Mouse (Mus musculus) ovary, postnatal 14 days (tissue): Measurements from ENCODE around the gene Lrrc4.

Source experiments
- DNase-seq: peaks from one replicate; pipeline ENCODE4 v3.0.0; 2022; ENCODE audit warnings: low spot score

Lrrc4 gene

GRCm38 (mm10) chr6:28767891-28768481 lies 63.6 kb downstream of the Lrrc4 start:
- no peak for DNase-seq

DNA sequence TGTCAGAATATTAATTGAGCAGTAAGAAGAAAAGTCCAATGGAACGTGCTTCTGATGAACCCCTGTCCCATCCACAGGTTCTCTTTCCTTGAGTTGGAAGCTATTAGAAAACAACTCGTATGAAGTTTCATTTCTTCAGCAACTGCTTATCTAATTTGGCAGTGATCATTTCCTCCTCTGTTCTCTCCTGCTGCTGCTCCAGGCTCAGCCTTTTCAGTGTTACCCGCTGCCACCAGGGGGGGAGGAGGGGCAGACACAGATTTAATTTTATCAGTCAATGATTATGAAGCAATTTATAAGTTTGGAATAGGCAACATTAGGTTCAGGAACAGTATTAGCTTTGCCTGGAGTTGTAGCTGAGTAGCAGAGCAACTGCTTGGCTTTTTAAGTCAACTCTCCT lies 64.9 kb downstream of the Lrrc4 start:
- DNase-seq, result no peak

DNA sequence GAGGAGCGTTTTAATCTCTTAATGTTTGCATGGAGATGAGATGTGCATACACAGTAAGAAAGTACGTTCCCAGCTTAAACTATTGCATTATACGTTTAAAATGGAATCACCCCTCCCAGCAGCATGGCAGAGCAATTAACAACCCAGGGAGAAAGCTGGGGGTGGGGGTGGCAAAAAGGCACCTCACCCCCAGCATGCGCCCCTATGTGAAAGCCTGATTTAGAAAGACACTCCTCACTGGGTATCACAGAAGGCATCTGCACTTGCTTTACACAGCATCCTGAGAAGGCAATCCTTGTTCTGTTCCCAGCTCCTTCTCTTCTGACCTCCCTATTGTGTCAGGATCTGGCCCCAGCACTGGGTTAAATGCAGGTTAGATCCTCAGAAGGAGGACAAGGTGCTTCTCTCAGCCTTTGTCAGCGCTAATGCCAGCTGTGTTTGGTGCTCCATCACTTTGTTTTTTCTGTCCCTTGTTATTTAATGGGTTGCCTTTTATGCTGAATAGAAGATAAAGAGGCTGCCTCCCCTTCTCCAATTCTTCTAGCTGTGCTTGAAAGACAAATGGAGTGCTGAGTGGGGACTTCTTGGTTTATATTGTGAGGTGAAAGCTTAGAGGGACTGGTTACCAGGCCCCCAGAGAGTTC lies 69.3 kb downstream of the Lrrc4 start:
- DNase-seq, result no peak

DNA sequence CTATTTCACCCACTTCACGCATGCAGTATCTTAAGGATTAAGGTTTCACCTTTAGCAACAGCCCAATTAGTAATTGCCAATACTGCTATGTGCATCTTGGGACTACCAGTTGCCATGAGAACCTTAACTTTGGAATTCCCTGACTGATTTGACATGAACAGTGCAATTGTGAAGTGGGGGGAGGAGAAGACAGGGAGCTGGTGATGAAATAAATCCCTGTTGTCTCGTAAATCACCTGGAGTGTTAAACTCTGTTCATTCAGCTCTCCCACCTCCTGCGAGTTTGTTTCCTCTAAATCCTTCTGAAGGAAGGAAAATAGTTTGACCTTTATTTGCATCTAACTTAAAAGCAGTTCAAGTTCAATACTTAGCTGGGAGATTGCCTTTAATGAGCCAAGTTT lies 69.8 kb downstream of the Lrrc4 start:
- no peak for DNase-seq

GRCm38 (mm10) chr6:28758293-28758692 lies 73.3 kb downstream of the Lrrc4 start:
- DNase-seq, result no peak

- DNase-seq, result peak; percentile 13
Measured at GRCm38 (mm10) chr6:28756306-28757018, 75.1 kb downstream of the Lrrc4 start.

DNA sequence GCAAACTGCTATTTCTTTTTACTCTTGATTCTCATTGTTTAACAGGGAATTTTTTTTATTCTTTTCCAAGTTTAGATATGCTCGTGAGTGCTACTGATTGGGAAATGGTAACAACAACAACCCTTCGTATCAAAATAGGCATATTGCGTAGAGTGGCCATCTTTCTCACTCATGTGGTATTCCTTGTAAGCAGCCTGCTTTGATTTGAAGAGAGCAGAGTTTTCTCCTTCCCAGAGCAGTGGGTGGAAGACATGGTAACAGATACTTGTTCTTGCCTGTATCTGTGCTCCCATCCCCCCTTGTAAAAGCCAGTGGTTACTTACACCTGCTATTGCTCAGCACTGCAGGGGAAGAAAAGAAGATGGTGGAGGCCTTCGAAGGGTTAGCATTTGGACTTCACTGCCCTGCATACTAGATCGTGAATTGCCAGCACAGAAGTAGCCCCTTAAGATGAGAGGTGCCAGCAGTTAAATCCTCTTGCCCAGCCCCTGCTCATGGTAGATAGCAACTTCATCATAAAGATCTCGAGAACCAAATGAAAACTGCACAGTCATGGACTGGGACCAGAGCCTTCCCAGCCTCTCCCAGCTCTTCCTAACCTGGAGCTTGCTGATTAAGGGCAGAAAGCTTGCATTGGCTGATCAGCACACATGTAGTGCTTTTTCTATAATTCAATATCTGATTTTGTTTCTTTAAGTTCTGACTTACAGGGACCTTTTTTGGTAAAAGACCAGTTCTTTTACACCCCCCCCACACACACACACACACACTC lies 77.2 kb downstream of the Lrrc4 start:
- DNase-seq, result no peak

DNA sequence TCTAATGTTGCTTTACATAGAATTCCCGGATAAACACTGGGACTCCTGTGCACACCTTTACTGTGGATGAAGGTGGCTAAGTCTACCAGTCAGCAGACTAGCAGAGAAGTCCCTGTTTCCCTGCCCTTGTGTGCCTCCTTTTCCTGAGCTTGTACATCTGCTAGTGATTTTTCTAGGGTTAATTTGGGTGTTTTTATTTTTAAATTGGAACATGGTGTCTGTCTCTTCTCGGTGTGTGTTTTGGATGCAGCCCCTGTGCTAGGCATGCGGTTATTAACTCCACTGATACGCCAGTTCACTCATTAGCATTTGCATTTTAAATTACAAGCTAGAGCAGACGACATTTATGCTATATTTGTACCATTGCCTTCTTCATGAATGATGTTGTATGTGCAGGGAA lies 77.9 kb downstream of the Lrrc4 start:
- no peak for DNase-seq

DNA sequence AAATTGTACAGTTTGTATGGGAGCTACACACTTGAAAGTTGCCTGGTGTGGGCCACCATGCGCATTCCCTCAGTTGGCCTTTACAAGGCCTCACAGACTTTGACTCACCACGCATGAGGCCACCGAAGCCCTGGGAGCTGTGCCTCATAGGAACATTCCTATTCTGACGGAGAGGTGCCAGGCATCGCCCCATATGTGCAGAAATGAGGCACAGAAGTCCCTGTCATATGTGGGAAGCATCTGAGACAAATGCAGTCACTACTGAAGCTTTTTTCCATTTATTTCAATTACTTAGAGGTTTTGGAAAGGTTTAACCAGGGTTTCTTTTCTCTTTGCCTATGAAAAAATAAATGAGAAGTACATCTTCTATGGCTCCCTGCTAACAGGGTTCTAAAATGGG lies 78.3 kb downstream of the Lrrc4 start:
- DNase-seq, result no peak

GRCm38 (mm10) chr6:28751186-28751585 lies 80.4 kb downstream of the Lrrc4 start:
- no peak for DNase-seq

DNA sequence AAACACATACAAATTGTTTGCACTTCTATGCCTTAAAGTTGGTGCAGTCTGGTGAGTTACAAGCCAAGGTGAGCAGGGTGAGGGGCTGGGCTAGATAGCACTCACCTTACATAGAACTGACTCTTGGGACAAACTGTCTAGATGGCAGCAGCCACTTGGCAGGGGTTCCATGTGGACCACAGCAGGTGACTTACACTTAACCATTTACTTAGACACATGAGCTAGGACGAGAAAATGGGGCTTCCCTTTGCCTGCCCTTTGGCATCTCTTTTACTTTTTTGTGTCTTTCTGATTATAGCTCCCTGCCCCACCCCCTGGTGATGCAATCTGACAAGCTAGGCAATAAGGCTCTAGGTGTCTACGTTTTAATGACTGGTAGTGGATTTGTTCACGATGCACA lies 82.3 kb downstream of the Lrrc4 start:
- DNase-seq, result no peak

- DNase-seq, result no peak
Measured at GRCm38 (mm10) chr6:28747931-28748670, 83.4 kb downstream of the Lrrc4 start.

GRCm38 (mm10) chr6:28747025-28747424 lies 84.5 kb downstream of the Lrrc4 start:
- no peak for DNase-seq

GRCm38 (mm10) chr6:28745864-28746263 lies 85.7 kb downstream of the Lrrc4 start:
- DNase-seq, result no peak

DNA sequence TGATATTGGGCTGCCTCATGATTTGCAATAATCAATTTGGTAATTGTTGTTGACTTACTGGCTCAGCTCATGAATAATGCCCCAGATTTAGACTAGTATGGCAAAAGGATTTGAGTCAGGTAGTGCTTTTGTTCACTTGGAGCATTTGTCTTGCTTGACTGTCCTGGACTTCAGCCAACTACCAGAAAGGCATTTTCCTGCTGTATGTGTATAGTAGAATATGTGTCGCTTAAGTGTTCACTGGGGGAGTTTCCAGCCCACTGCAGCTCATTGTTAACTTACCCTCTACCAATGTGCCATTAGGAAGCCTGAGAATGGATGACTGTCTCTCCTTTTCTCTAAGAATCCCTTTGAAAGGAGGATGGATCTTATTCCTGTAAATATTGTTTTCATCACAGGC lies 88.0 kb downstream of the Lrrc4 start:
- DNase-seq, result no peak

DNA sequence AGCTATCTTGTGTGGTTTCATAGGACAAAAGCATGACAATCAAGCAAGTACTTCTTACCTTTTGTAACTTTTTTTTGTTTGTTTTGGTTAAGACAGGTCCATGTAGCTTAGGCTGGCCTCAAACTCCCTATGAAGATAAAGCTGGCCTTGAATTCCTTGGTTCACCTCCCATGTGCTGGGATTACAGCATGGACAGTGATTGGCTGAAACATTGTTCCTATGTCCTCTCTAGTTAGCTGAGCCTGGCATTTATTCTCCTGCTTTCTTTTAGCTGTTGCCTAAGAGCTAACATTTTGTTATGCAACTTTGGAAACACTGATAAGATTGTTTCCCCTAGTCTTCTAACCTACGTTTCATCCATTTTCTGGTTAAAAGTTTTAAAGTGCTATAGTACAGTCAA lies 93.9 kb downstream of the Lrrc4 start:
- DNase-seq, result no peak

DNA sequence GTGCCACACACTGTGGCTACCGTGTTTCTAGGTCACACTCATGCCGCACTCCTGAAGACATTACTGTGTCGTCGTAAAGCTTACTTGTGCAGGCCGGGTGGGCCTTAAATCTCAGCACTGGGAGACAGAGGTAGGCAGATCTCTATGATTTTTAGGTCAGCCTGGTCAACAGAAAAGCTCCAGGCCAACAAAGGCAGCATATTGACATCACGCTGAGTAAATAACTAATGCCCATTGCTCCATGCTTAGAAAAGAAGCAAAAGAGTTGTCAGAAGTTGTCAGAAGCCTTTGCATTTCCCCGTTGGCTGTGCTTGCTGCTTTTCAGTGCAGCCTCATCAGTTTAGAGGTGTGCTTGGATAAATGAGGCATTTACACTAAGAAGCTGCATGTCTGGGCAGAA lies 94.9 kb downstream of the Lrrc4 start:
- DNase-seq, result no peak

DNA sequence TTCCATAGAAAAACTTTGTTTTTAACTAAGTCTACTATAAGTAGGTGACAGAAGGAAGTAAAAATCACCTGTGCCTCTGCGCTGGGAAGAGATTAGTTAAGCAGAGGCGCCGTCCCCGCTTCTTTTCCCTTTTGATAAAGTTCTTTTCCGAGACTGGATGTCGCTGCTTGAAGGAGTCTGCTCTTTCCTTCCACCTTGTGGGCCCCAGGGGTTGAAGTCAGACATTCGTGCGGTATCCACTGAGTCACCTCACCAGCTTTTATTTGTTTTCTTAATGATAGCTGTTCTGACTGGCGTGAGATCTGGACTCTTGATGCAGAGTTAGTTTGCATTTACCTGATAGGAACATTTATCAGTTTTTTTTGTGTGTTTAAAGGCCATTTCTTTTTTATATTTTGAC lies 96.4 kb downstream of the Lrrc4 start:
- DNase-seq, result no peak

- no peak for DNase-seq
Measured at GRCm38 (mm10) chr6:28733884-28734647, 97.5 kb downstream of the Lrrc4 start.

DNA sequence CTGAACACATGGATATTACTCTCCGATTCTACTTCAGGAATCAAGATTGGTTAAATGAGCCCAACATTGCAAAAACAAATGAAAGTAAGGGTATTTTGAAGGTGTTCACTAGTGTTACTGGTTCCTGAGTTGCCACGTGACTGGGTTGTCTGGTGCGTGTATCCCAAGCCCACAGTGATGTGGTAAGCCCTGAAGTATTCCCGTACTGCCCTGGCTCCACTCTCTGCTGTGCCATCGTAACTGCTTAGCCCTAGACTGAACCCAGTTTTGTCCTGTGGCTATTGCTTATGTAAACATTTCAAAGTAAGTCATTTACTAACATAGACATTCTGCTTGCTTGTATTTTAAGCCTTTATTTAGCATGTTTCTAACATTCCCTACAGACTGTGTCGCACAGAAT lies 100.3 kb downstream of the Lrrc4 start:
- no peak for DNase-seq

- no peak for DNase-seq
Measured at GRCm38 (mm10) chr6:28729649-28730048, 101.9 kb downstream of the Lrrc4 start.
